Mouse (Mus musculus): Measurements from ENCODE around the gene Tbc1d30.

DNA sequence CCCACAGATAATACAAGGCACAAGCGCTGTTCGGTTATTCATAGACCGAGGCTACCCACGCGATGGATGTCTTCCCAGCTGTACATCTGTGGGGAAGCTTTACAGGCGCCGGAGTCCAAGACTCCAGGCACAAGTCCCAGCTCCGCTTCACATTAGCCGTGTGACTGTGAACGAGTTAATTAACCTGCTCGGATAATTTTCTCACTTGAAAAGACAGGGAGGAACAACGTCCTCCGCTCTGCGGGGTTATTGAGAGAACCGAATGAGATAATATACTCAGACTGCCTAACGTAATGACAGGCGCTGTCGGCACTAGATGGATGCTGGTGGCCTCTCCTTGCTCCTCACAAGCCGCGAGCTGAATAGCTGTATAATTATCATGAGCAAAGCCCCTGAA is 60.4 kb downstream of the Tbc1d30 start:
- no peak for TF ChIP-seq CTCF (IDR thresholded peaks at IDR 0.05; ENCODE audit: low read depth, low read length)
- no peak for TF ChIP-seq POLR2A (IDR thresholded peaks at IDR 0.05; ENCODE audit: borderline replicate concordance, low read depth, low read length)
